Mouse (Mus musculus): ENCODE data around the gene Samhd1. TPM values are rescaled to one million over a fixed set of nuclear protein-coding genes. Genes with fewer than 3 reads are reported as not detected.
"Not testable (repeated sequence)": the region's sequence is repeated elsewhere in the genome, so short reads cannot be mapped to it uniquely, and the experiment has no call there.

Gene Samhd1
- polyA plus RNA-seq, 1 experiment from 2014 or later = 17.3 TPM

- DNase-seq (no peak), ATAC-seq (no peak)
- Histone ChIP-seq H3K9ac (replicated peaks) (no peak overlapping the region), H3K27ac (ENCODE audit: low read depth) (no peak overlapping the region), H3K4me3 (ENCODE audit: low read depth, low read length) (no peak overlapping the region), H3K27me3 (ENCODE audit: insufficient read depth, low read length) (no peaks in the 10 kb centered on the region), H3K4me1 (ENCODE audit: insufficient read depth) (no peaks in the 10 kb centered on the region), H3K9me3 (ENCODE audit: low read length) (no peaks in the 10 kb centered on the region), H3K36me3 (replicated peaks; ENCODE audit: insufficient read depth, low read length) (peaks cover 76% of the 10 kb centered on the region), H3K4me2 (ENCODE audit: low read depth, low read length) (no peak overlapping the region)
- 71% methylated on average over 6 of the region's 6 CpGs for WGBS (ENCODE audit: insufficient replicate concordance)
- no peak for TF ChIP-seq EP300 (IDR thresholded peaks at IDR 0.05; ENCODE audit: low read depth)
- no peak for TF ChIP-seq CTCF (IDR thresholded peaks at IDR 0.05; ENCODE audit: low read depth)
Observed at GRCm38 (mm10) chr2:157170626-157171025, 35.6 kb upstream of the Samhd1 start.

- 72% methylated on average over 5 of the region's 5 CpGs for WGBS (ENCODE audit: insufficient replicate concordance)
- no peak for ATAC-seq
- H3K36me3 ChIP-seq (replicated peaks; ENCODE audit: insufficient read depth, low read length) = peaks cover 75% of the 10 kb centered on the region
- H3K4me1 ChIP-seq (ENCODE audit: insufficient read depth) = no peaks in the 10 kb centered on the region
- no peaks in the 10 kb centered on the region for H3K9me3 ChIP-seq (ENCODE audit: low read length)
- no peak for TF ChIP-seq EP300 (IDR thresholded peaks at IDR 0.05; ENCODE audit: low read depth)
- H3K4me2 ChIP-seq (ENCODE audit: low read depth, low read length) = no peak overlapping the region
- no peak overlapping the region for H3K9ac ChIP-seq (replicated peaks)
- no peak for DNase-seq
- H3K27me3 ChIP-seq (ENCODE audit: insufficient read depth, low read length) = no peaks in the 10 kb centered on the region
- no peak overlapping the region for H3K27ac ChIP-seq (ENCODE audit: low read depth)
- no peak overlapping the region for H3K4me3 ChIP-seq (ENCODE audit: low read depth, low read length)
Observed at GRCm38 (mm10) chr2:157170166-157170565, 35.1 kb upstream of the Samhd1 start.

- peaks cover 73% of the 10 kb centered on the region for H3K36me3 ChIP-seq (replicated peaks; ENCODE audit: insufficient read depth, low read length)
- H3K4me3 ChIP-seq (ENCODE audit: low read depth, low read length) = no peak overlapping the region
- no peaks in the 10 kb centered on the region for H3K9me3 ChIP-seq (ENCODE audit: low read length)
- no peaks in the 10 kb centered on the region for H3K4me1 ChIP-seq (ENCODE audit: insufficient read depth)
- no peak overlapping the region for H3K9ac ChIP-seq (replicated peaks)
- WGBS (ENCODE audit: insufficient replicate concordance) = 94% methylated on average over 12 of the region's 12 CpGs
- H3K27ac ChIP-seq (ENCODE audit: low read depth) = no peak overlapping the region
- H3K27me3 ChIP-seq (ENCODE audit: insufficient read depth, low read length) = no peaks in the 10 kb centered on the region
- no peak overlapping the region for H3K4me2 ChIP-seq (ENCODE audit: low read depth, low read length)
- TF ChIP-seq CTCF (IDR thresholded peaks at IDR 0.05; ENCODE audit: low read depth) (no peak), EP300 (IDR thresholded peaks at IDR 0.05; ENCODE audit: low read depth) (no peak)
- ATAC-seq (no peak), DNase-seq (no peak)
Observed at GRCm38 (mm10) chr2:157166371-157167080, 31.5 kb upstream of the Samhd1 start.

- H3K36me3 ChIP-seq (replicated peaks; ENCODE audit: insufficient read depth, low read length) = peaks cover 80% of the 10 kb centered on the region
- not testable (repeated sequence) for H3K4me3 ChIP-seq (ENCODE audit: low read depth, low read length); ATAC-seq; H3K4me1 ChIP-seq (ENCODE audit: insufficient read depth); H3K9me3 ChIP-seq (ENCODE audit: low read length); H3K9ac ChIP-seq (replicated peaks); H3K27me3 ChIP-seq (ENCODE audit: insufficient read depth, low read length); DNase-seq; H3K4me2 ChIP-seq (ENCODE audit: low read depth, low read length)
- H3K27ac ChIP-seq (ENCODE audit: low read depth) = 0 out of 2 replicates have a peak overlapping the region, but pooled peaks have one; percentile 3
Observed at GRCm38 (mm10) chr2:157165312-157166224, 30.5 kb upstream of the Samhd1 start.

GRCm38 (mm10) chr2:157164101-157164500 lies 29.0 kb upstream of the Samhd1 start:
- H3K27ac ChIP-seq (ENCODE audit: low read depth) = no peak overlapping the region
- H3K36me3 ChIP-seq (replicated peaks; ENCODE audit: insufficient read depth, low read length) = peaks cover 77% of the 10 kb centered on the region
- no peaks in the 10 kb centered on the region for H3K27me3 ChIP-seq (ENCODE audit: insufficient read depth, low read length)
- WGBS (ENCODE audit: insufficient replicate concordance) = 95% methylated on average over 2 of the region's 2 CpGs
- H3K9me3 ChIP-seq (ENCODE audit: low read length) = no peaks in the 10 kb centered on the region
- H3K4me2 ChIP-seq (ENCODE audit: low read depth, low read length) = no peak overlapping the region
- TF ChIP-seq EP300 (IDR thresholded peaks at IDR 0.05; ENCODE audit: low read depth) = no peak
- TF ChIP-seq CTCF (IDR thresholded peaks at IDR 0.05; ENCODE audit: low read depth) = no peak
- ATAC-seq = no peak
- no peak overlapping the region for H3K9ac ChIP-seq (replicated peaks)
- no peak overlapping the region for H3K4me3 ChIP-seq (ENCODE audit: low read depth, low read length)
- H3K4me1 ChIP-seq (ENCODE audit: insufficient read depth) = no peaks in the 10 kb centered on the region
- no peak for DNase-seq

GRCm38 (mm10) chr2:157156079-157156478 lies 21.0 kb upstream of the Samhd1 start:
- H3K36me3 ChIP-seq (replicated peaks; ENCODE audit: insufficient read depth, low read length) = peaks cover 53% of the 10 kb centered on the region
- H3K27me3 ChIP-seq (ENCODE audit: insufficient read depth, low read length) = no peaks in the 10 kb centered on the region
- DNase-seq = no peak
- no peaks in the 10 kb centered on the region for H3K4me1 ChIP-seq (ENCODE audit: insufficient read depth)
- 69% methylated on average over 1 of the region's 1 CpGs for WGBS (ENCODE audit: insufficient replicate concordance)
- no peak overlapping the region for H3K9ac ChIP-seq (replicated peaks)
- no peak for ATAC-seq
- H3K4me3 ChIP-seq (ENCODE audit: low read depth, low read length) = no peak overlapping the region
- no peaks in the 10 kb centered on the region for H3K9me3 ChIP-seq (ENCODE audit: low read length)
- no peak overlapping the region for H3K4me2 ChIP-seq (ENCODE audit: low read depth, low read length)
- no peak overlapping the region for H3K27ac ChIP-seq (ENCODE audit: low read depth)
- no peak for TF ChIP-seq CTCF (IDR thresholded peaks at IDR 0.05; ENCODE audit: low read depth)
- TF ChIP-seq EP300 (IDR thresholded peaks at IDR 0.05; ENCODE audit: low read depth) = no peak

All from liver, postnatal 0 days (tissue).